Mouse (Mus musculus): ENCODE results near the gene Uap1.

DNA sequence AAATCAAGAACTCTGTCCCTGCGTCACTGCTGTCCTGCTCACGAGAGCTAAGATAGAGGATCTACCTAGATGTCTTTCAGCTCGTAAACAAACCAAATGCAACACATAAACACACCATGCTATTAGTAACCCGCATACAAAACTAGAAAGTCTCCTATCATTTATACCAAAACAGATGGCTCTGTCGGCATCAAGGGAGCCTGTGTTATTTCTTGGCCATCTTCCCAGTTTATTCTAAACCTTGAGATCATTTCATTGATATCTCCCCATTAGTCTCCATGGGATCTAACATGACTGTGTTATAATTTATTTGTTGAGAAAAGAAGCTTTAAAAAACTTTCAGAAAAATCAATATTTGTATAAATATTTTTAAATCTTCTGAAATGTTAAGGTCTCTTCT is 19.0 kb downstream of the Uap1 start:
- no peak for TF ChIP-seq CTCF (IDR thresholded peaks at IDR 0.05; ENCODE audit: borderline replicate concordance, extremely low read depth, insufficient read depth, insufficient read length)
- no peak for TF ChIP-seq POLR2A (IDR thresholded peaks at IDR 0.05; ENCODE audit: borderline replicate concordance, extremely low read depth, insufficient read depth, insufficient read length, poor library complexity, severe bottlenecking)

Measured in brain, embryonic 14.5 days (tissue).